Comparison of ENCODE assay signal across 11 mouse cellular contexts in the genomic region with DNA sequence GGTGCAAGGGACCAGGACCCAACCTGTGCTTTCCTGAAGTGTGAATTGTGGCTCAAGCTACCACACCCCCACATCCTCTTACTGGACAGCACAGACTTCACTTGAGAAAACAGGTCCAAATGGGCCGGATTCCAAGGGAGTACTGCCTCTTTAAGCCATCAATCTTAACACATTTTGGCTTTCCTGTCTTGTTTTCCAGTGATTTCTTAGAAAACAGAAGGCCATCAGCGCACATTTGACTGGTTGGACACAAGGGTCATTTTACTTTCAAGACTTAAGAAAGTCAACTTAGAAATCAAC.
DNase-seq lines count a peak whose midpoint lies in the region; ATAC-seq and TF ChIP-seq lines count a peak whose summit lies in the region.
"Had no signal": no experiment of that assay in that cellular context is flagged by ENCODE, and none has a peak within 500 bp of the region (broad histone marks: within the 10 kb centered on the region; RNA-seq: fewer than 3 reads in every experiment).

No protein-coding gene starts in this region.

- 50% methylated on average over 2 of the region's 2 CpGs for WGBS in heart, embryonic 14.5 days
- WGBS in lung, embryonic 14.5 days = 42% methylated on average over 2 of the region's 2 CpGs

- peak overlapping the region; percentile 67 for H3K4me2 ChIP-seq in heart, embryonic 14.5 days (ENCODE audit: low read length)
- H3K4me2 ChIP-seq in lung, embryonic 14.5 days = peak overlapping the region; percentile 58
- H3K4me2 ChIP-seq: midbrain, embryonic 13.5 days had no signal

- intact Hi-C loops in heart, postnatal 36 days (cut with DNase I) = loop anchor here (5.0 kb wide), 1 partner anchor 292 kb away; no protein-coding TSS in a partner anchor

- DNase-seq in heart, adult 8-10 months (ENCODE audit: low spot score) = peak; percentile 19
- no peak for DNase-seq in heart, postnatal 36 days
- peak; percentile 48 for DNase-seq in lung, embryonic 14.5 days
- no peak for DNase-seq in spleen, postnatal 4 days (ENCODE audit: low spot score in 2 of 2)
- DNase-seq in left cerebral cortex, adult 18-20 months (ENCODE audit: low spot score in 2 of 2) = no peak
- DNase-seq in gastrocnemius, postnatal 4 days (ENCODE audit: low spot score in 2 of 2) = no peak
- DNase-seq: adrenal gland, adult 8-10 months; layer of hippocampus, adult 9-11 months had no signal

- H3K27me3 ChIP-seq in E14TG2a.4 (ENCODE audit: insufficient read depth, low read length) = peaks cover 10% of the 10 kb centered on the region; the same call in 1 of the 2 replicates
- H3K27me3 ChIP-seq in heart, embryonic 14.5 days (ENCODE audit: control insufficient read depth, insufficient read depth, low read length) = no peaks in the 10 kb centered on the region
- no peaks in the 10 kb centered on the region for H3K27me3 ChIP-seq in lung, embryonic 14.5 days (ENCODE audit: insufficient read depth, low read length)

- H3K9ac ChIP-seq in heart, embryonic 14.5 days (ENCODE audit: low read length) = 0 out of 2 replicates have a peak overlapping the region, but pooled peaks have one; percentile 27
- no peak overlapping the region for H3K9ac ChIP-seq in lung, embryonic 14.5 days
- H3K9ac ChIP-seq: midbrain, embryonic 13.5 days had no signal

- peaks cover 41% of the 10 kb centered on the region for H3K4me1 ChIP-seq in E14TG2a.4 (replicated peaks; ENCODE audit: low read depth, low read length)
- peaks cover 36 to 70% of the 10 kb centered on the region in 2 experiments for H3K4me1 ChIP-seq in heart, embryonic 14.5 days (ENCODE audit: control insufficient read depth in 2 of 2, insufficient read depth in 2 of 2, low read length in 2 of 2)
- H3K4me1 ChIP-seq in lung, embryonic 14.5 days (ENCODE audit: insufficient read depth) = peaks cover 30% of the 10 kb centered on the region

- no peaks in the 10 kb centered on the region for H3K9me3 ChIP-seq in E14TG2a.4 (ENCODE audit: low read length)
- no peaks in the 10 kb centered on the region for H3K9me3 ChIP-seq in heart, embryonic 14.5 days (ENCODE audit: control insufficient read depth, low read length)
- no peaks in the 10 kb centered on the region for H3K9me3 ChIP-seq in lung, embryonic 14.5 days (ENCODE audit: low read depth, low read length)
- H3K9me3 ChIP-seq: midbrain, embryonic 13.5 days had no signal

- TF ChIP-seq CTCF in E14TG2a.4 (conservative IDR thresholded peaks at IDR 0.05; ENCODE audit: low read length) = no peak
- no peak for TF ChIP-seq CTCF in lung, embryonic 14.5 days (IDR thresholded peaks at IDR 0.05; ENCODE audit: low read depth)

- peak overlapping the region; percentile 25 to 48; a peak in 3 of 4 replicates for H3K27ac ChIP-seq in heart, embryonic 14.5 days (replicated peaks in 1 of 2; ENCODE audit: control insufficient read depth in 1 of 2, insufficient read depth in 1 of 2, low read depth in 2 of 2, low read length in 2 of 2)
- H3K27ac ChIP-seq in lung, embryonic 14.5 days (ENCODE audit: low read depth) = 0 out of 2 replicates have a peak overlapping the region, but pooled peaks have one; percentile 30
- H3K27ac ChIP-seq: midbrain, embryonic 13.5 days had no signal

- H3K36me3 ChIP-seq in E14TG2a.4 (ENCODE audit: insufficient read depth, low read length) = no peaks in the 10 kb centered on the region
- no peaks in the 10 kb centered on the region for H3K36me3 ChIP-seq in heart, embryonic 14.5 days (ENCODE audit: control insufficient read depth, insufficient read depth, low read length)
- H3K36me3 ChIP-seq in lung, embryonic 14.5 days (ENCODE audit: insufficient read depth) = no peaks in the 10 kb centered on the region
- H3K36me3 ChIP-seq: midbrain, embryonic 13.5 days had no signal

- no peak for ATAC-seq in heart, embryonic 14.5 days (ENCODE audit: insufficient number of reproducible peaks, insufficient read depth, low FRiP score, low read depth)
- ATAC-seq in lung, embryonic 14.5 days (ENCODE audit: insufficient read depth) = no peak
- ATAC-seq: midbrain, embryonic 13.5 days had no signal

- peak overlapping the region; percentile 26; the same call in 1 of the 2 replicates for H3K4me3 ChIP-seq in E14TG2a.4 (replicated peaks; ENCODE audit: low read length)
- H3K4me3 ChIP-seq in heart, embryonic 14.5 days (ENCODE audit: control insufficient read depth in 1 of 2, insufficient read depth in 1 of 2, low read depth in 1 of 2, low read length in 2 of 2) = no peak overlapping the region
- H3K4me3 ChIP-seq in lung, embryonic 14.5 days (ENCODE audit: low read depth, low read length) = no peak overlapping the region
- H3K4me3 ChIP-seq: midbrain, embryonic 13.5 days had no signal

Comparison
In these comparisons a context has a peak if more than half of its experiments do, and no peak if none do; other contexts are left out.
1. DNase-seq: peak in heart, adult 8-10 months (single experiment) and lung, embryonic 14.5 days (single experiment); none in heart, postnatal 36 days (0 of 2), spleen, postnatal 4 days (0 of 2), left cerebral cortex, adult 18-20 months (0 of 2) and gastrocnemius, postnatal 4 days (0 of 2).